Mouse (Mus musculus) limb, embryonic 13.5 days (tissue): ENCODE results near the gene Paics. TPM values are rescaled to one million over a fixed set of nuclear protein-coding genes. Genes with fewer than 3 reads are reported as not detected.

ENCODE experiments used
- polyA plus RNA-seq: library from polyadenylated mRNA; unstranded; fragments of >200 nt; fragmentation: Nextera tagmentation; extraction: Ambion mirVana; gene quantifications from 2 replicates; pipeline ENCODE4 v1.2.1, GENCODE M21; 2015

The Paics gene
- polyA plus RNA-seq, 1 experiment from 2014 or later = 323 TPM

Other genes with a start within 250 kb of the Paics start
- gene Aasdh, start 45.8 kb upstream of the Paics start, polyA plus RNA-seq = 19.8 and 20.4 TPM in 2 replicates
- 23.9 and 25.4 TPM in 2 replicates for gene Ppat, start 271 bp downstream of the Paics start, polyA plus RNA-seq
- 115 and 121 TPM in 2 replicates for gene Srp72, start 23.4 kb downstream of the Paics start, polyA plus RNA-seq
- not detected in 2 replicates for gene Arl9, start 52.7 kb downstream of the Paics start, polyA plus RNA-seq
- 0.20 TPM in 1 of 2 replicates, not detected in the other for gene Thegl, start 64.7 kb downstream of the Paics start, polyA plus RNA-seq
- gene Hopx, start 163.8 kb downstream of the Paics start, polyA plus RNA-seq = 0.45 and 0.68 TPM in 2 replicates